Mouse (Mus musculus) hindlimb bud, embryonic 11.5 days (tissue): ENCODE data around the gene Lpar1.

Experiments
- DNase-seq: peaks from one replicate; pipeline ENCODE4 v3.0.0-alpha.2; 2012; ENCODE audit warnings: low read depth, low spot score; ENCODE audit errors: extremely low spot score

Lpar1 gene

GRCm38 (mm10) chr4:58511554-58511953 lies 42.1 kb downstream of the Lpar1 start:
- DNase-seq: no peak

GRCm38 (mm10) chr4:58508833-58509232 lies 44.9 kb downstream of the Lpar1 start:
- no peak for DNase-seq

GRCm38 (mm10) chr4:58507536-58507935 lies 46.2 kb downstream of the Lpar1 start:
- no peak for DNase-seq

GRCm38 (mm10) chr4:58506539-58507527 lies 46.9 kb downstream of the Lpar1 start:
- DNase-seq: no peak

- DNase-seq: no peak
Measured at GRCm38 (mm10) chr4:58504250-58504649, 49.4 kb downstream of the Lpar1 start.

GRCm38 (mm10) chr4:58501012-58501777 lies 52.5 kb downstream of the Lpar1 start:
- peak; percentile 87 for DNase-seq

- no peak for DNase-seq
Measured at GRCm38 (mm10) chr4:58499831-58500230, 53.9 kb downstream of the Lpar1 start.

GRCm38 (mm10) chr4:58499241-58499640 lies 54.5 kb downstream of the Lpar1 start:
- DNase-seq: no peak

- no peak for DNase-seq
Measured at GRCm38 (mm10) chr4:58498734-58499133, 55.0 kb downstream of the Lpar1 start.

GRCm38 (mm10) chr4:58497284-58497683 lies 56.4 kb downstream of the Lpar1 start:
- no peak for DNase-seq

- DNase-seq: no peak
Measured at GRCm38 (mm10) chr4:58496743-58497142, 57.0 kb downstream of the Lpar1 start.

GRCm38 (mm10) chr4:58491742-58492141 lies 62.0 kb downstream of the Lpar1 start:
- DNase-seq: no peak

GRCm38 (mm10) chr4:58490374-58490773 lies 63.3 kb downstream of the Lpar1 start:
- DNase-seq: no peak

GRCm38 (mm10) chr4:58478564-58478963 lies 75.1 kb downstream of the Lpar1 start:
- DNase-seq: no peak

- DNase-seq: no peak
Measured at GRCm38 (mm10) chr4:58477691-58478090, 76.0 kb downstream of the Lpar1 start.

- DNase-seq: no peak
Measured at GRCm38 (mm10) chr4:58471203-58471910, 82.3 kb downstream of the Lpar1 start.

GRCm38 (mm10) chr4:58469651-58470592 lies 83.8 kb downstream of the Lpar1 start:
- DNase-seq: no peak

GRCm38 (mm10) chr4:58469035-58469434 lies 84.7 kb downstream of the Lpar1 start:
- no peak for DNase-seq

- DNase-seq: no peak
Measured at GRCm38 (mm10) chr4:58465586-58465985, 88.1 kb downstream of the Lpar1 start.
